Mouse (Mus musculus) lung, adult 2 months (tissue): Measurements from ENCODE around the gene Crp.

ENCODE experiments used
- CTCF ChIP-seq: fragments of 200-500 bp; IDR thresholded peaks from 2 replicates; pipeline ENCODE4 v1.5.1; 2011; ENCODE audit warnings: mild to moderate bottlenecking, low read length, control low read depth; ENCODE audit not compliant: insufficient read depth
- POLR2A ChIP-seq: fragments of 200-500 bp; IDR thresholded peaks from 2 replicates; pipeline ENCODE4 v1.6.1; 2011; ENCODE audit warnings: low read depth, mild to moderate bottlenecking, control low read depth, low read length, borderline replicate concordance; ENCODE audit errors: extremely low read depth

DNA sequence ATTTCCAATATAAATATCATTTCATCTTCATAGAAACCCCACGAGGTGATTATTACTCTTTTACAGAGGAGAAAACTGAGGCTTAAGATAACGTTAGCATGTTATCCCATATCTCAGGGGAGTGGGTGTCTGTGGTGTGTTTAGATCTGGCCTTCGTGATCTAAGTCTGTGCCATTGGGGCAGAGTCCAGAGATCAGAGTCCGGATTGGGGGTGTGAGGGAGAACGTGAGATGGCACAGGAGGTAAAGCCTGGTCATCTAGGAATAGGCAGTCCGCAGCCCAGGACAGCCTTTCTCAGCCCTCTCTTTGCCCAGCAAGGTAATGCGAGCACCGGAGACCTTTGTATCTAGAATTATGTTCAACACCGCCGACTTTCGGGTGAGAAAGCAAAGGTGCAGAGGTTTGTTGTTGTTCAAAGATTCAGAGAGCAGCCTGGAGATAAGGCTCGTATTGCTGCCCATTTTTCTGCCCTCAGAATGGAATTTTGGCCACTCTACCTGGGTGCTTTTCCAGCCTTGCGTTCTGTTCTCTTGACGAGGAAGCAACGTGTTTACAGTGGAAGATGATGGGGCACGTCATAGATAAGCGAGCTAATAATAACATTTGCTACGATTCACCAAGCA is 45.7 kb upstream of the Crp start:
- TF ChIP-seq POLR2A (no peak), CTCF (no peak)
